Mouse (Mus musculus): ENCODE measurements at regions not wholly inside any gene's neighbourhood (a gene's known extent, or its start where the extent isn't known, plus 50 kb on each side); places are given as distances from the start of the nearest gene placed in this dataset.

DNA sequence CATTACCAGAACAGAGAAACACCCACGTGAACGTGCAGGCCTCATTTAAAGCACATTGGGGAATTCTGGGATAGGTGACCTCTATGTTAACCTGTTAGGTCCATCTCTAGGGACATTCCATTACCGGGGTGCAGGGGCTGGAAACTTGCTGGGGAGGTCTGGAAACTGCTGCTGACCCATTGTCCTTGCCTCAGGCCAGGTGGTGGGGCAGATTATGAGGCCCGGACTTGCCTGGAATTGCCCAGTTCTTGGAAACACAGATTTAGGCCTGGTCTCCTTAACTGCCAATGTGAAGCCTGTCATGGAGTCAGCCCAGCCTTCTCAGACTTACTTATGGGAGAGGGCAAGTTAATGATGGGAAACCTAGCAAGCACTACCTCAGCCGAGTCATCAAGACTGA is 175.3 kb upstream of the Klf7 start:
- DNase-seq (ENCODE audit: low spot score): no peak

DNA sequence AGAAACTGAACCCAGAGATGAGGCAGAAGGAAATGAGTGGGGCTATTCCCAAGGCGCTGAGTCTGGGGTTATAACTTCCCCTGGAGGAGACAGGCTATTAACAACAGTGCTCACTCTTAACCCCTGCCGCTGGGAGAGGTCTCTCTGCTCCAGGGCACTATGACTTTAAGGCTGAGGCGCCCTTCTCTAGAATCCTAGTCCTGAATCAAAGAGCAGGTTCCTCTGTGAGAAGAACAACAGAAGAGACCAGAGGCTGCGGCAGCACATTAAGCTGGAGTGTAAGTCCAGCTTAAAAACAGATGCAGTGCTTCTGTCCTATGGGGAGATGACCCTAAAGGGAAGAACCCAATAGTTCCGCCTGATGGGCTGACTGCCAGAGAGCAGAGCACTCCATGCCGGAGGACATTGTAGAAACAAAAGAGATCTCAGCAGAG is 173.4 kb upstream of the Klf7 start:
- no peak for DNase-seq (ENCODE audit: low spot score)

DNA sequence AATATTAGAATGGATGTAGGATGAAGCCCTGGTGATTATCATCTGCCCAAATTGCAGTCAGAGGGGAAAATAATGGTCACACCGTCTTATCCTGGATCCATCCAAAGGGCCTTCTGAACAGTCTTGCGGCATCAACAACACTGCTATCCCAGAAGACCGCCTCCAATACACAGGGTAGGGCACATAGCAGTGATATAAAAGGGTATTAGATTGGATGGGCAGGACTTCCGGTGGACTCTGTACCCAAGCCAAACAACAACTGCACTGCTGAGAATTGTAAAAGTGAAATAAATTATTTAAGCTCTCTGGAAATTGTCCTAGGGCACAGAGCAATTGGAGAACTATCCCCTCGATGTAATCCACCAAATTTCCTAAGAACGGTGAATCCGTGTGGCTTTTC is 173.0 kb upstream of the Klf7 start:
- DNase-seq (ENCODE audit: low spot score): no peak

DNA sequence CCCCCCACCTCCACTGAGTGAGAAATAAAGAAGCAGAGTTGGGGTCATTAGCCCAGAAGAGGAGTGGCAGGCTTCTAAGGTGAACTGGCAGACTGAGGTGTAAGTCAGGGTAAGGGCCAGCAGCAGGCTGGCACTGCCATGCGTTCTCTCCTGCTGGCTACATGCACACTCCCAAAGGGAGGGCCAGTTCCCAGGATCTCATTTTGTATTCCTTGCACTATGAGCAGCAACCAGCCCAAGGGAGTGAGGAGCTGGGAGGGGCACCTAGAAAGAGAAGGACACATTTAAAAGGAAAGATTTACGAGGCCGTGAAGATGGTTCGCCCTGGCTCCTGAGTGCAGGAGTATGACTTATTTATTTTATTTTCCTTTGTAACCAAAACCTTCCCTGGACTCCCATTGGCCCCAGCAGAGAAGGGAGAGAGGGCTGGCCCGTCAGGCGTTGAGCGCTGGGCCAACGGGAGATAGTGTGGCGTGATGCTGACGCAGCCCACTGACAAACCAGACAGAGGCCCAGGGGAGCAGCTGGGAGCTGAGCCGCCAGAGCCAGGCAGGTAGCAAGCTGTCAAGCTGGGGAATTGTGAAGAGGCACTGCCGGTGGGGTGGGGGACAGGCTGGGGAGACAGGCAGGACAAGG is 166.8 kb upstream of the Klf7 start:
- DNase-seq (ENCODE audit: low spot score): no peak

DNA sequence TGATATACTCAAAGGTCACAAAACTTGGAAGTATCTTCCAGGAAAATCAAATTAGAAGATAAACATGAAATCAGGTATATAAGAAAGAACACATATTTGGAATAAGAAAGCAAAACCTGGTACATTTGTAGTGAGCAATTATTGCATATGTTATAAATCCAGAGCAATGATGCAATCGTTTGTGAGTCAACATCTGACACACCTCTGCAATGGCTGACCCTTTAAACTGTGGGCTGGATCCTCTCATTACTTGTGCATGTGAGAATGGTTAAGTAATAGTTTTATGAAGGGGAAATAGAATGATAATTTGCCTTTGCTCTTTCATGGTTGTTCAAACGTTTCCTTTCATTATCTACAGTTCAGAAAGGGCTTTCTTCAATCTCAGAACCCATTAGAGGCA is 165.0 kb upstream of the Klf7 start:
- no peak for DNase-seq (ENCODE audit: low spot score)

DNA sequence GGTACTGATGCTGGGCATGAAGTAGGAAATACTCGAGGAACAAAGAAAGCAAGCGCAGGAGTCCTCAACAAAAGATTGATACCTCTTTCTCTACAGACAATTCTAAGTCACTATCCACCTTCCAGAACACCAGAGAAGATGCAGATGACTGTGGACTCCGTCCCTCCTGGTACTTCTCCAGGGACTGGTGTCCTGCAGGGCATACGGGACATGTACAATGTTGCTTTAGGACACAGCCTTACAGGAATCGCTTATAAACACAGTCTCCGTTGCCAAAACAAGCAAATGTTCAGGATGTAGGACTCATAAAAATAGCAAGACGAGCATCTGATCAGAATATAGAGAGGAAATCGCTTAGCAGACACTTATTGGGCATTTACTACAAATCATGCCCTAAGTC is 162.6 kb upstream of the Klf7 start:
- DNase-seq (ENCODE audit: low spot score): no peak

DNA sequence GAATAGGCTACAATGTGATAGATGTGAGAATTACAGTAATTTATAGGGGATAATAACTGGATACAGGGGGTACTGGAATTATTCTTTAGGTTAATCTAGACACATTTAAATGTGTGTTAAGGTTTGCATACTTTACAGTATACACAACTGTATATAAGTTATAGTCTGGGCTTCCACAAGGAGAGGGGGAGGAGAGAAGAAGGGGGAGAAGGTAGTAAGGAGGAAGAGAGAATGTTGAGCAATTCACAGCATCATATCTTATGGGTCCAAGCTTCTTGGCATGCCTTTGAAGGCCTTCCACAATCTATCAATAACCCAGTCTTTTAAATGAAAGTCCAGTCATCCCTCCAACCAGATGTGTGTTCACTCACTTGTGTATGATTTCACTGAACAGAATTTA is 153.8 kb upstream of the Klf7 start:
- DNase-seq (ENCODE audit: low spot score): no peak

DNA sequence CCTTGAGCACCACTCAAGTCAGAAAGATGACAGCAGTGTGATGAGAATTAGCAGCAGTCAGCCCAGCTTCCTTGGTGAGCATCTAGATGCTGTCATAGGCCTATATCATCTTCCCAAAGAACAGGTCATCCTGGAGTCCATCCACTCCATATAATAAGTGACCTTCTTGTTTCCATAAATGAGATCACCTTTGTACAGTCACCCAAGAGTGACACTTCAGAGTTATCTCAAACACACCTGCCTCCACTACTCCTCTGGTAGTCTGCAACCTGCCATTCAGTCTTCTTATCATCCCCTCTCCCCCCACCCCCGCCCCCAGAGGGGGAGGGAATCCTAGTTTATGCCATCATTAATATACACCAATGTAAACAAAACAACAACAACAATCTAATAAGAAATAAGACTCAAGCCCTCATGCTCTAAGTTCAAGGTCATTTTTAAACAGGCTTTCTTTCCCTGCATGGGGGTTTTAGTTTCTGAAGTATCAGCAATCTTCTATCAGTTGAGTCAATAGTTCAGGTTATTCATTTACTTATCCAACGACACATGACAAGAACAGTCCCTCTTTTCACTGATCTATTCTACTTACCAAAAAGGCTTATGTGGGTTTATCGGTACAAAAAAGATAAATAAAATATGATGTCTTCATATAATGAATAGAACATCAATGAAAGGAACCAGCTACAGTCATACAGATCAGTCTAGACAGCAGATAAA is 153.2 kb upstream of the Klf7 start:
- no peak for DNase-seq (ENCODE audit: low spot score)

DNA sequence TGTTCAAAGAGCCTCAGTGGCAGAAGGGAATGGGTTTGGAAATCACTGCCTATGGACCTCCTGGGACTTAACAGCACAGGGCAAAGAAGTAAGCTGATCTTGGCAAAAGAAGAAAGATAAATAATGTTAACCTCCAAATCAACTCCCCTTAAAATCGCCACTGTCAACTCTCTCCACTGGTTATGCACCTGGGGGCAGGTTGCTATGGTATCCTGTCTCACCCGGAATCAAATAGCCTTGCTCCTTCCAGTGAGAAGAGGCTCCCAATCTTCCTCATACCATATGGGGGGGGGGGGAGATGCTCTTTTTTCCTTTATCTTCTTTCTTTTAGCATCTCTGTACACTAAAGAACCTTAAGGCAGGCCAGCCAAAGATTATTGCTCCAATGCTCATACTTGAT is 135.2 kb upstream of the Klf7 start:
- DNase-seq (ENCODE audit: low spot score): no peak

DNA sequence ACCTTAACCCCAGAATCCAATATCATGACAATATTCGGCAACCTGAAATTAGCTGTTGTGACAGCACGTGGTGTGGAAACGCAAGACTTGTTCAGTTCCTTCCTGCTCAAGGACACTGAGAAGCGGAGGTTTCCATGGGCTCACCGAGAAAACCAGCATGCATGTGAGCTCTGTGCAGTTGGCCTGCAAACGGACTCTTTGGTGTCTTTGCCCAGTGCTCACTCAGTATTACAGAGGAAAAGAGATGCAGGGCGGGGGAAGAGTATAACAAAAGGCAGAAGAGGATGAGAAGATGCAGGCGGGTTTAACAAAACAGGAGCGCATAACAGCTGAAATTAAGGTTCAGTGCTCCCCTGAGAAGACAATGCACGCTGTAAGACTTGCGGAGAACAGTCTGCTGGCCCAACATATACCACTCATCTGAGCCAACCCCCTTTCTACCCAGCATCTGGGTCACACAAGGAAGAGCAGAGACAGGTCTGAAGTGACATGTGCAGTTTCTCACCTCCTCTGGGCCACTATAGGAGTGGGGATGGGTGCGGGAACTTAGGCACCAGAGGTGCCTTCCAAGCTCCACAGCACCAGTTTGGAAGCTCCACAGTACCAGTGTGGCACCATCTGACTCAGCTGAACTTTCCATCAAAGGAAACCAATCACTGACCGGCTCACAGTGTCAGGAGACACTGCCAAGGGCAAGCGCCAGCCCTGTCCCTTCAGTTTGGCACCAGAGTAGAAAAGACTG is 133.6 kb upstream of the Klf7 start:
- DNase-seq (ENCODE audit: low spot score): no peak

DNA sequence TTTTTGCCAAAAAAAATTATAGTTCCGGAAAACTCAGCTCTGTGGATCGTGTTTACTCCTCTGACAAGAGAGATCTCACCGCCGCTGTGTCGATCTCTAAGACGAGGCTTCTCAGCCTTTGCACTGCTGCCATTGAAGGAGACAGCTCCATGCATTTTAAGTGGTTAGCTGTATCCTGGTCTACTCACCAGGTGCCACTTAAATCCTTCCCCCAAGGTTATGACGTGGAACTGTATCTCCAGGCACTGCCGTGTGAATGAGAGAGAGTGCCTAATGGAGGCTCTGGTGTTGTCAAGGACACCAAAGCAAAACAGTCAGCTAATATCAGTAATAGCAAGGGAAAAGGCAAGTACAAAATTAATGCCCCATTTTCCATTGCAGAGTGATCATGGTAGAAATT is 132.6 kb upstream of the Klf7 start:
- no peak for DNase-seq (ENCODE audit: low spot score)

DNA sequence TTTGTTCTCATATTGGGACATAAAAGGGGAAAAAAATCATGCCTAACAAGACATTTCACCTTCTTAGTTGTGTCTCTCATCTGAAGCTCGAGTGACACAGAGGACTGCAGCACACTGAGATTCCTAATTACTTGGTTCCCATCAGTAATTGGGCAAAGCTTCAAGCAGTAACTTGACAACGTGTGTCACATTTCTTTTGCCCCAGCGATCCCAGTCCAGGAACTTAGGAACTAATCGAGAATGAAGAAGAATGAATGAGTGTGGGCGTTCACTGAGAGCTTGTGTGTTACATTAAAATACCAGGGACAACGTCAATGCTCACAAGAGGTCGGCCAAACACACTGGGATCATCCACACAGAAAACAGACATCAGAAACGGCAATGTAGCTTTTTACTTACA is 131.9 kb upstream of the Klf7 start:
- no peak for DNase-seq (ENCODE audit: low spot score)

DNA sequence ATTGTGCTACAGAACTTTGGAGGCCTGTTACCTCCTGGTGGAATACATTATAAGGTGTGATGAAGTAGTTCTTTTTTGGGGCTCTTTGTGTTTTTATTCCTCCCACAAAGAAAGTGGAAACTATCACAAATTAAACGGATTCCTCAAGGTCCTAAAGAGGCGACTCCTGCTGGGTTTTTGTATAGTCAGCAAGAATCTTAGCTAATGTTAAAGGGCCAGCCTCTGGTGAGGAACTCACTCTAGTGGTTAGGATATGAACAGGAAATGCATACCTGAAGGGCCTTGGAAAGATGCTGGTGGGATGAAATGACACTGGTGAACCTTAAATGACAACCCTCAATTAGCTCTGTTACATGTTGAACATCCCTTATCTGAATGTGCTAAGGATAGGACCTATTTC is 120.3 kb upstream of the Klf7 start:
- no peak for DNase-seq (ENCODE audit: low spot score)

DNA sequence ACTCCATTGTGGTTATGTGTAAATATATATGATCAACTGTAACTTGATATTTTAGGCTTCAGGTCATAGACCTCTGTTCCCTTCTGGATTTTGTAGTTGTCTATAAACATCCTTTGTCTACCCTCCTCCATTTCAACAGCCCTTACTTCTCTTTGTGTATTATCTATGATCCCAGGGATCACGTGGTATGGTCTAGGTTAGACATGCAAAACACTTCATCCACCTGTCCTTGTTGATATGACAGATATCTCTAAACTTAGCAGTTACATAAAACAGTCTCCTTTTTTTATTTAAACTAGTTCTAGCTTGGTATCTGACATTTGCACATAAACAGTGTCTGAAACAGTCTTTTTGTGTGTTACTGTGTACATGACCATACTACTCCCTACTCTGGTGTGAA is 107.6 kb upstream of the Klf7 start:
- DNase-seq (ENCODE audit: low spot score): no peak

DNA sequence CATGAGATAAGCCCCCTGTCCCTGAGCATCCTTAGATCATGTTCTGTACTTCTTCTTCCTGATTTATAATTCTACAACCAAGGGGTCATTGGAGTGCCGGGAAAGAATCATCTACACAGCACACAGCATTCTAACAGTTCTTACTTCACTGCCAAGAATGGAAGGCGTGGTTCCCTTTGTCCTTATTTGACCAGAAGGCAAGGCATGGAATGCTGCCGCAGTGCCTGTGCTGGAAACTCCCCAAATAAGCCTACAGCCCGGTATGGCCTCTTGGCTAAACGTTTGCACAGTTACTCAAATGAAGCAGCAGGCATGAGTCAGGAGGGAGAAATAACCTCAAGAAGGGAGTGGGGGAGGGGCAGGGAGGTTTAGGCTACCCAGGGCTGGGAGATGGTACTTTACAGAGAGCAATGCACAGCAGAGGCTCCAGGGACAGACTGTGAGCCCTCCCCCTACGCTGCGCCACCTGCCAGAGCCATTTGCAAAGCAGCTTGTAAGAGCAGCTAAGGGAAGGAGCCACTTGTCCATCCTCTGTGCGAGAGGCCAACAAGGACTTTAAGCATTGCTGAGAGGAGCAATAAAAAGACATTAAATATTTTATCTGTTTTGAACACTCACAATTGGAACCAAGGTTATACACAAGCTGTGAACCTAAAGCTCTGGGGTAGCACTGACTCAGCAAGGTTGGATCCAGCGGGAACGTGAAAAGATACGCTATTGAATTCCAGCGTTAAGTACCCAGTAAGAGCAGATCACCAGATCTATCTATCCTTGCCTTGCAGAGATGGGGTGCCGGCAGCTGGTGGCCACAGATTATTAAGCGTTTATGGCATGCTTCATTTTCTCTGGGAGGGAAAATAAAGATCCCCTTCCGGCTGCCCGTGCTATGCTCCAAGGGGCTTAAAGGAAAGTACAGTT is 104.2 kb upstream of the Klf7 start:
- no peak for DNase-seq (ENCODE audit: low spot score)

DNA sequence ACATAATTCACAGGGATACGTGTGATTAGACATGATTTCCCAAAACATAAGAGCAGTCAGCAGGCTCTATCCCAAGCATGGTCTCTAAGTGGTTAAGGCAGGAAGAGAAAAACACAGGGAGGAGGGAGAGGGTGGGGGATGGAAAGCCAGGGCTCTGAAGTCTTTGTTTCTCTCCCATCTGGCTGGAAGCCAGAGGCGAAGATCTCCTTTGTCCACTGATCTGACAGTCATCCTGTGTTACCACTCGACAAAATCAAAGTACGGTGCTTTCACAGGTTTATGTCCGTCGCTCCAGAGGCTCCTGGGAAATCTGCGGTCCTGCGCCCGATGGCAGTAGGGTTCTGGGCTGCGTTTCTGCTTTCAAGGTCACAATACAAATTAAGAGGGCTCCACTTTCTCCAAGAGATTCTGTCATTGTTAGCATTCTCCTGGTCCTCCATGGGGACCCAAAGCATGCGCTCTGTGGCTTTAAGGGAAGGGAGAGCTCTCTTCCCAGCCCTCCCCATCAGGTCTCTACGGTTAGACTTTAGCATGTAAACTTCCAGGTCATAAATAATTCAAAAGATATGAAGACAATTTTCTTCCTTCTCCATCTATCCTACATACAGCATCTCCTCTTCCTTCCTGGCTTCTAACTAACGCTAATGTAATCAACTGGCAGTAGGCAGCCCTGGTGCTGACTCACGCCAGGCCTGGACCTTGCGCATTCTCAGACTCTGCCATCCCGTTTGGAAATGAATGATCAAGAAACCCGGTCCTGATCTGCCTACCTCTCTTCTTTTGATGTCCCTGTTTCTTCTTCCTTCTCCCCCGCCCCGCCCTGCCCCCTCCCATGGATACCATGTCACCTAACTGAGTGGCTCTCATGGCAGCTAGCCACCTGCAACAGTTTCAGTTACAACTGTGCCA is 102.0 kb upstream of the Klf7 start:
- DNase-seq (ENCODE audit: low spot score): no peak

DNA sequence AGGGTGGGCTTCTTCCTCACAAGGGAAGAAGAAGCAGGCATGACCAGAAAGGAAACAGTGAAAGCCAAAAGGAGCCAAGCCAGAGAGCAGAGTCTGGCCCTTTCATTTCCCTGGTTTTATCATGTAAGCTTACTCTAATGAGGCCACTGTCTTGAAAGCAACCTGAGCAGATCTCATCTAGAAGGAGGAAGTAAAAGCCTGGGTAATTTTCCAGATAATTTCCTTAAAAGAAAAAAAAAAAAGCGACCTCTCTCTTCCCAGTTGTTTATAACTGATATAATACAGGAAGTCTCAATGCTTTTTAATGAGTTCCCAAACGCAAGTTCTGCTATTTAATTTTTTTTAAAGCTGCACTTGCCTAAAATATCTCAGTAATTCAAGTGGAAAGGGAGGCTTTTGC is 100.4 kb upstream of the Klf7 start:
- no peak for DNase-seq (ENCODE audit: low spot score)

DNA sequence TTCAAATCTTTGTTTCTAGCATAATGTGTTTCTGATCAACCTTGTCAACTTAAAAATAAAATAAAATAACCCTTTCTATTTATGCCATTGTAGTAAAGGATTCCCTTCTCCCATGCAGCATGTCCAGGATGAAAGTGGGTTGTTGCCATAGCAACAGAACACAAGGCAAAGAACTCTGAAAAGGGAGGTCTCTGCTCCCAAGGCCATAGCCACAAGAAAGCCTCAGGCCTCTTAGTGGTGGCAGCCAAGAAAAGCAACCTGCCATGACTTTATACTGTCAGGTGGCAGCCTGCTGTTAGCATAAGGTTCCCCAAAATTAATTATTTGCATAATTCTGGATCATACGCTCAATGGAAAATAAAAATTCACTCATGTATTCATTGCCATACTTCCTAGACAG is 98.4 kb upstream of the Klf7 start:
- no peak for DNase-seq (ENCODE audit: low spot score)

DNA sequence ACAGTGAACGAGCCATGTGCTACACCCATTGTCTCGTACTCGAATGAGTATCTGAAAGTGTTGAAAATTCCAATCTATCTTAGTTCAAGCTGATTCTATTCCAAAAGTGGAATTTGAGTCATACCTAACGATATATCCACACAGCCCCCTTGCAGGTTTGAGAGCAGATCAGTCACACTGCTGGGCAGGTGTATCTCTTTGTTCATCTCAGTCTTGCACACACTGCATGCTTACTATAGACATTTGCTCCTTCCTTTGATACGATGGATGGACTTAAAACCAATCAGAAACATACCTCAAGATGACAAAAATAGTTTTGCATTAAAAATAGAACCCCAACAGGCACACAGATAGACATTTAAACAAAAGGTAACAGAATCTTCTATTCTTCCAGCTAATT is 98.0 kb upstream of the Klf7 start:
- DNase-seq (ENCODE audit: low spot score): no peak

DNA sequence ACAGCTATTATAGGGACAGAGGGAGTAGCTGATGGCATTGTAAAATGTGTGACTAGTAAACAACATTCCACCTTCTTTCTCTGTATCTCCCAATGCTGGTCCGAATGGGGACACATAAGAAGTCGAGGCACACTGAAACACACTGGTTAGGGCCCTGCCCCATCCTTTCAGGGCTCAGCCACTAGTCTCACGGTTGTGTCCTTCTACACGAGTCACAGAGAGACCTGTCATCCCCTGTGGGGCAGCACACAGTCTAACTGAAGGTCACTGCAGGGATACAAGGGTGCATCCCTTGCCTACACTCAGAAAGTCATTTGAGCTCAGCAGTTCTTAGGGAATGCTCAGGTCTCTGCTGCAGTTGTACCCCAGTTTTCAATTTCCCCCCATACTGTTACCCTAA is 93.6 kb upstream of the Klf7 start:
- no peak for DNase-seq (ENCODE audit: low spot score)

DNA sequence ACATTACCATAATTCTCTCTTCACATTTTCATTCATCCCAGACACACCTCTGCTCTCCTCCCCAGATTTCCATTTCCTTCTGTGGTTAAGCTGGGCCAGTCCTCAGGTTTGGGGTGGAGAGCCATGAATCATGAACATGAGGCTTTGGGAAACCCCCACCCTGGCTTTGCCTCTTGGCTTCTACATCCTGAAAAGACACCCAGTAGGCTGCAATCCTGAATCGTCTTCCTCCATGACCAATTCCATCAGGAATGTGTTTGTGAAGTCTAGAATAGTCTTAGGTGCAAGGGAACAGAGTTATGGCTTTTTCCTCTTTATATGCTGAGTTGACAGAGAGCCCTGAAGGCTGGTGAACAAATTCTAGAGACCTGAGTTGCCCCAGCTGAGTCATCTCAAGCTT is 87.0 kb upstream of the Klf7 start:
- no peak for DNase-seq (ENCODE audit: low spot score)
